Mouse (Mus musculus): ENCODE data around the gene Sptan1.

GRCm38 (mm10) chr2:30067031-30067888, 101.9 kb downstream of the Sptan1 start:
- TF ChIP-seq GATA1 (IDR thresholded peaks at IDR 0.05; ENCODE audit: borderline replicate concordance, low read length) = no peak
- TF ChIP-seq FLI1 (IDR thresholded peaks at IDR 0.05; ENCODE audit: low read length) = no peak
